Mouse (Mus musculus): Measurements from ENCODE around the gene Zkscan8. TPM values are rescaled to one million over a fixed set of nuclear protein-coding genes. Genes with fewer than 3 reads are reported as not detected.
"Not testable (repeated sequence)": the region's sequence is repeated elsewhere in the genome, so short reads cannot be mapped to it uniquely, and the experiment has no call there.

Zkscan8 gene
- polyA plus RNA-seq, 1 experiment from 2014 or later: 5.2 TPM

DNA sequence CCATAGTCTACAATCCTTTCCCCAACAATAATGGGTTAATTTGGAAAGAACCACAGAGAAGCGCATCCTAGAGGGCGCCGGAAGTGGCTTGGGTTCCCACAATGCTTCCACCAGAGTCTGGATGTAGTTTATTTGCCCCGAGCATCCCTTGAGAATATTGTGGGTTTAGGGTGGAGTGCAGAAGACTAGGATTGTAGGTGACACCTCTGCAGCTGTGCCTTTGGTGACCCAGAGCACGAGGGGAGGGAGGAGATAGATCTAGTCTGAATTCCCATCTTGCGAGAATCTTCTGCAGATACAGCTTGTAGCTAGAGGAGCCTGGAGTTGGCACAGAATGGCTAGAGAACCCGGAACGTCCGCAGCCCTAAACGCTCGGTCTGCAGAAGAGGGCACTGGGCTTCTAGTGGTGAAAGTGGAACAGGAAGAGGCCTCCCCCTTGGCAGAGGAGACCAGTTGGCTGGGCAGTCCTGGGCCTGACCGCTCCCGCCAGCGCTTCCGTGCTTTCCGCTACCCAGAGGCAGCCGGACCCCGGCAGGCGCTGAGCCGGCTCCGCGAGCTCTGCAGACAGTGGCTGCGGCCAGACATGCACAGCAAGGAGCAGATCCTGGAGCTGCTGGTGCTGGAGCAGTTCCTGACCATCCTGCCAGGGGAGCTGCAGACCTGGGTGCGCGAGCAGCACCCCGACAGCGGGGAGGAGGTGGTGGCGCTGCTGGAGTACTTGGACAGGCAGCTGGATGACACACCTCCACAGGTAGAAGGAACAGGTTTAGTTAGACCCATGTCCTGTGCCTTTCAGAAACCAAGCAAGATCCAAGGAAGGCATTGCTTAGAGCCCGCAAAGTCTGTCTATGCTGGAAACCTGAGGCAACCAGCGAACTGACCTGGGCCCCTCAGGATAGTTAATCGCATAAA, 51.9 kb downstream of the Zkscan8 start, which contains the start of the genes Zkscan4 and Gm10065:
Gene Zkscan4, plus strand, starts transcription at position 149 of the 912 bp plus-strand sequence.
Gene Gm10065, minus strand, starts transcription at position 683 of the 912 bp plus-strand sequence.
- H3K4me1 ChIP-seq: peaks cover 11% of the 10 kb centered on the region; the same call in 1 of the 2 replicates
- H3K27me3 ChIP-seq, H3K36me3 ChIP-seq, H3K9me3 ChIP-seq: not testable (repeated sequence)
- peak; percentile 62 for ATAC-seq (ENCODE audit: insufficient number of reproducible peaks, insufficient read depth, low FRiP score, low TSS enrichment, low read depth)
- H3K27ac ChIP-seq: peak within 1 kb of the TSS; percentile 77
- 2% methylated on average over 31 of the region's 31 CpGs for WGBS
- H3K4me2 ChIP-seq: peak within 1 kb of the TSS; percentile 66
- H3K4me3 ChIP-seq: peak within 1 kb of the TSS; percentile 61
- peak within 1 kb of the TSS; percentile 78 for H3K9ac ChIP-seq

DNA sequence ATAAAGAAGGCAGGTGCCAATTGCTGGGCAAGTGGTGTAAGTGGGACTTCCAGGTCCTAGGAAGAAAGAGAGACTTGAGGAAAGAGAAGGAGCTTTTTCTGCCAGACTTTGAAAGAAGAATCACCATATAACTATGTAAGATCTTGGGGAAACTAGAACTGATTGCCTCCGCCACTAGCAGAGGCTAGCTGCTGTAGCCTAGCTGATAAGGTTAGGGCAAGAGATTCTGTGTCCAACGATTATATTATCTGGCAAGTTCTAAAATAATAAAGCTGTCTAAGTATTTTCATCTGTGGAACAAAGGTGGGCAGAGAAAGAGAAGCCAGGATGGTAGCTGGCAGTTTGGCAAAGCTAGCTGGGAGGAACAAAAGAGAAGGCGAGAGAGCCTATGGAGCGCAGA, 58.5 kb downstream of the Zkscan8 start:
- Histone ChIP-seq H3K36me3 (no peaks in the 10 kb centered on the region), H3K27ac (no peak overlapping the region), H3K9ac (no peak overlapping the region), H3K9me3 (no peaks in the 10 kb centered on the region), H3K4me3 (no peak overlapping the region), H3K4me2 (no peak overlapping the region), H3K4me1 (no peaks in the 10 kb centered on the region), H3K27me3 (peaks cover 19% of the 10 kb centered on the region)
- ATAC-seq (ENCODE audit: insufficient number of reproducible peaks, insufficient read depth, low FRiP score, low TSS enrichment, low read depth): no peak
- WGBS: 29% methylated on average over 4 of the region's 4 CpGs

DNA sequence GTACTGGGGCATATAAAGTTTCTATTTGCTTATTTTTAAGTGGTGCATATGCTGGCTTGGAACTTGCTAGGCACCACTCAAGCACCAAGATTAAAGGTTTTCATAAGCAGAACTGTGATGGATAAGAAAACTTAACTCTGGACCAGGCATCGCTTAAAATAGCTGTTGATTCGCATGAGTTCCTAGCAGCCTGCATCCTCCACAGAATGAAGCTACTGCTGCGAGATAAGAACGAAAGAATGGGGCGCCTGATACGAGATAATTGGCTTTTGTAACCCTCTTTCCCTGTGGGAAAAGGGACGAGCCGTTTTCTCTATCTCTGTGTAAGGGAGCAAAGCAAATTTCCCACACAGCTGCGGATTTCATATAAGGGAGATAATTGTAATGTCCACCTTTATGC, 61.8 kb downstream of the Zkscan8 start:
- Histone ChIP-seq H3K9me3 (no peaks in the 10 kb centered on the region), H3K9ac (no peak overlapping the region), H3K4me3 (no peak overlapping the region), H3K27ac (no peak overlapping the region), H3K36me3 (no peaks in the 10 kb centered on the region), H3K4me2 (peak overlapping the region; percentile 93), H3K4me1 (no peaks in the 10 kb centered on the region), H3K27me3 (peaks cover 23% of the 10 kb centered on the region)
- WGBS: 26% methylated on average over 9 of the region's 9 CpGs
- ATAC-seq (ENCODE audit: insufficient number of reproducible peaks, insufficient read depth, low FRiP score, low TSS enrichment, low read depth): no peak

DNA sequence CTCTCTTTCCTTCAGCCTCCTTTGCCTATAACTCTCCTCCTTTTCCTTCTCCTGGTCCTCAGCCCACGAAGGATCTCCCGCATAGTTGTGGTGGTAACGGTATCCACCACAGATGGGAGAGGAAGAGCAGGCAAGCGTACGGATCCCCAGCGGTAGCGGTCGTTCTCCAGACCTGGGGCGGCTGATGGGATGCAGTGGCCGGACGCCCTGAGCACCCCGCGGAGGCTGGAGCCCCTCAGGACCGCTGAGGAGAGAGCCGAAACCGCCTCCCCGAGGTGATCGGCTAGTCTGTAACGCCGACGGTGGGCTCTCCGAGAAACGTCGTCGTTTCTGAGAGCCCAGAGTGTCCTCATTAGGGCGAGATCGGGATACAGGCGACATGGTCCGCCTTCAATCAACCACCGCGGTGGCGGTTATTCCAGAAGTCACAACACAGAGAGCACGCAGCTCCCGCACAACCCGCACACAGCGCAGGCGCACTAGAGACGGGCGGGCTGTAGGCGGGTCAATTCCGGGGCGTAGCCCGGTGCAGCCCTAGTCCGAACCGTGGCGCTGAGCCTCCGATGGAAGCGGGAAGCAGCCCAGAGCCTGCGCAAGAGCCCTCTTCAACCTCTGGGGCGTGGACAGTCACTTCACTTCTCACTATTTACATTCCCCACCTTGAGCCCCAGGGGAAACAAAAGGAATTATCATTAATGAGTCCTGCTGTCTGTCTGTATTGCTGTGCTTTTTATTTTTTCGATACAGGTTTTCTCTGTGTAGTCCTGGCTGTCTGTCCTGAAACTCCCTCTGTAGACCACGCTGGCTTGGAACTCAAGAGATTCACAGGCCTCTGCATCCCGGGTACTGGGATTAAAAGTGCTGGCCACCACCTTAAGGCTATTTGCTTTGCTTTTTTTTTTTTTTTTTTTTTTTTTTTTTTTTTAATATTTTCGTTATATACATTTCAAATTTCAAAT, 62.6 kb downstream of the Zkscan8 start, which contains the start of gene Nkapl:
Gene Nkapl, minus strand, starts transcription at position 449 of the 959 bp plus-strand sequence.
- Histone ChIP-seq H3K9ac (peak within 1 kb of the TSS; percentile 78), H3K27me3 (peaks cover 23% of the 10 kb centered on the region), H3K4me2 (peak within 1 kb of the TSS; percentile 93), H3K36me3 (no peaks in the 10 kb centered on the region), H3K4me3 (peak within 1 kb of the TSS; percentile 61), H3K9me3 (no peaks in the 10 kb centered on the region), H3K4me1 (no peaks in the 10 kb centered on the region), H3K27ac (no peak within 1 kb of the TSS)
- under 1% methylated on average over 54 of the region's 54 CpGs for WGBS
- ATAC-seq (ENCODE audit: insufficient number of reproducible peaks, insufficient read depth, low FRiP score, low TSS enrichment, low read depth): peak; percentile 94

DNA sequence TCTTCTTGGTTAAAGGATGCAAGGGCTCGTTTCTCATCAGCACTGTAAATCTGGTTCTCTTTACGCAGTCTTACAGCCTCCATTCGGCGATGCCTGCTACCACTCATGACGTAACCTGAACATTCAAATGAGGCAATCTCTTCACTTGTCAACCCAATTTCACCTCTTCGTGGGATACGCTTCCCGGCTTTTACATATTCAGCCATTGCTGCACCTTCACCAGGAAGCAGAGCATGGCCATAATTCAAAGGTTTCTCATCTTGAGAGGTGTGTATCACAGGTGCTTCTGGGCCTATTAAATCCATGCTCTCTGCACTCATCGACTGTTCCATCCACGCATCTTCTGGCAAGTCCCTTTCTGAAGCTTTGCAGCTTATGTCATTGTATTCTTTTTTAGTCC, 63.6 kb downstream of the Zkscan8 start:
- Histone ChIP-seq H3K4me1 (no peaks in the 10 kb centered on the region), H3K36me3 (no peaks in the 10 kb centered on the region), H3K4me2 (no peak overlapping the region), H3K27me3 (peaks cover 23% of the 10 kb centered on the region), H3K4me3 (no peak overlapping the region), H3K27ac (no peak overlapping the region), H3K9ac (no peak overlapping the region), H3K9me3 (0 out of 2 replicates have a peak, but pooled peaks cover 3% of the 10 kb centered on the region)
- no peak for ATAC-seq (ENCODE audit: insufficient number of reproducible peaks, insufficient read depth, low FRiP score, low TSS enrichment, low read depth)
- 85% methylated on average over 10 of the region's 10 CpGs for WGBS

Other genes with a start within 250 kb of the Zkscan8 start
- gene Gpx5, start 238.4 kb downstream of the Zkscan8 start, polyA plus RNA-seq (2015; fragmentation: Nextera tagmentation; extraction: Ambion mirVana): not detected in 2 replicates
- 0.38 and 0.39 TPM in 2 replicates for gene Gpx6, start 219.0 kb downstream of the Zkscan8 start, polyA plus RNA-seq (2015; fragmentation: Nextera tagmentation; extraction: Ambion mirVana)
- not detected in 2 replicates for gene Olfr1367, start 184.2 kb downstream of the Zkscan8 start, polyA plus RNA-seq (2015; fragmentation: Nextera tagmentation; extraction: Ambion mirVana)
- 12.8 and 13.6 TPM in 2 replicates for gene Zscan12, start 168.3 kb downstream of the Zkscan8 start, polyA plus RNA-seq (2015; fragmentation: Nextera tagmentation; extraction: Ambion mirVana)
- gene Zkscan3, start 128.4 kb downstream of the Zkscan8 start, polyA plus RNA-seq (2015; fragmentation: Nextera tagmentation; extraction: Ambion mirVana): 103 and 108 TPM in 2 replicates
- gene Pgbd1, start 90.1 kb downstream of the Zkscan8 start, polyA plus RNA-seq (2015; fragmentation: Nextera tagmentation; extraction: Ambion mirVana): 3.2 and 4.6 TPM in 2 replicates
- gene Zscan26, start 77.4 kb downstream of the Zkscan8 start, polyA plus RNA-seq (2015; fragmentation: Nextera tagmentation; extraction: Ambion mirVana): 36.7 and 40.2 TPM in 2 replicates
- gene Nkapl, start 62.6 kb downstream of the Zkscan8 start, polyA plus RNA-seq (2015; fragmentation: Nextera tagmentation; extraction: Ambion mirVana): 2.8 and 3.5 TPM in 2 replicates
- gene Zkscan4, start 52.2 kb downstream of the Zkscan8 start, polyA plus RNA-seq (2015; fragmentation: Nextera tagmentation; extraction: Ambion mirVana): 4.6 and 5.0 TPM in 2 replicates
- not detected in 2 replicates for gene Gm10065, start 51.7 kb downstream of the Zkscan8 start, polyA plus RNA-seq (2015; fragmentation: Nextera tagmentation; extraction: Ambion mirVana)
- 0.53 and 1.0 TPM in 2 replicates for gene AK157302, start 35.9 kb downstream of the Zkscan8 start, polyA plus RNA-seq (2015; fragmentation: Nextera tagmentation; extraction: Ambion mirVana)
- 5.3 and 15.9 TPM in 2 replicates for gene Gm11273, start 29.7 kb downstream of the Zkscan8 start, polyA plus RNA-seq (2015; fragmentation: Nextera tagmentation; extraction: Ambion mirVana)
- 0.17 and 0.36 TPM in 2 replicates for gene Olfr1366, start 11.7 kb upstream of the Zkscan8 start, polyA plus RNA-seq (2015; fragmentation: Nextera tagmentation; extraction: Ambion mirVana)
- gene Olfr1535, start 28.8 kb upstream of the Zkscan8 start, polyA plus RNA-seq (2015; fragmentation: Nextera tagmentation; extraction: Ambion mirVana): 0.08 TPM in 1 of 2 replicates, not detected in the other
- not detected in 2 replicates for gene Olfr1364, start 50.6 kb upstream of the Zkscan8 start, polyA plus RNA-seq (2015; fragmentation: Nextera tagmentation; extraction: Ambion mirVana)
- gene Olfr1362, start 82.9 kb upstream of the Zkscan8 start, polyA plus RNA-seq (2015; fragmentation: Nextera tagmentation; extraction: Ambion mirVana): not detected in 2 replicates
- 0.28 TPM in 1 of 2 replicates, not detected in the other for gene Olfr11, start 111.4 kb upstream of the Zkscan8 start, polyA plus RNA-seq (2015; fragmentation: Nextera tagmentation; extraction: Ambion mirVana)
- gene Olfr1361, start 132.3 kb upstream of the Zkscan8 start, polyA plus RNA-seq (2015; fragmentation: Nextera tagmentation; extraction: Ambion mirVana): 0.10 TPM in 1 of 2 replicates, not detected in the other
- not detected in 2 replicates for gene Olfr1360, start 146.3 kb upstream of the Zkscan8 start, polyA plus RNA-seq (2015; fragmentation: Nextera tagmentation; extraction: Ambion mirVana)
- not detected in 2 replicates for gene Olfr1359, start 167.0 kb upstream of the Zkscan8 start, polyA plus RNA-seq (2015; fragmentation: Nextera tagmentation; extraction: Ambion mirVana)
- gene Hist1h2bl, start 185.0 kb upstream of the Zkscan8 start, polyA plus RNA-seq (2015; fragmentation: Nextera tagmentation; extraction: Ambion mirVana): 2.1 and 5.2 TPM in 2 replicates
- gene Hist1h2ai, start 185.3 kb upstream of the Zkscan8 start, polyA plus RNA-seq (2015; fragmentation: Nextera tagmentation; extraction: Ambion mirVana): 48.1 and 52.2 TPM in 2 replicates
- gene Hist1h3h, start 186.5 kb upstream of the Zkscan8 start, polyA plus RNA-seq (2015; fragmentation: Nextera tagmentation; extraction: Ambion mirVana): 10.0 and 21.3 TPM in 2 replicates
- gene Hist1h2bm, start 190.9 kb upstream of the Zkscan8 start, polyA plus RNA-seq (2015; fragmentation: Nextera tagmentation; extraction: Ambion mirVana): 4.2 and 7.3 TPM in 2 replicates
- 1.0 and 2.2 TPM in 2 replicates for gene Hist1h4j, start 203.9 kb upstream of the Zkscan8 start, polyA plus RNA-seq (2015; fragmentation: Nextera tagmentation; extraction: Ambion mirVana)
- gene Hist1h4k, start 219.4 kb upstream of the Zkscan8 start, polyA plus RNA-seq (2015; fragmentation: Nextera tagmentation; extraction: Ambion mirVana): 3.0 and 6.7 TPM in 2 replicates
- 33.2 and 47.8 TPM in 2 replicates for gene Hist1h2ak, start 222.7 kb upstream of the Zkscan8 start, polyA plus RNA-seq (2015; fragmentation: Nextera tagmentation; extraction: Ambion mirVana)
- gene Hist1h2bn, start 223.0 kb upstream of the Zkscan8 start, polyA plus RNA-seq (2015; fragmentation: Nextera tagmentation; extraction: Ambion mirVana): 6.2 and 6.6 TPM in 2 replicates
- 30.2 and 32.9 TPM in 2 replicates for gene Hist1h1b, start 249.5 kb upstream of the Zkscan8 start, polyA plus RNA-seq (2015; fragmentation: Nextera tagmentation; extraction: Ambion mirVana)

Measured in embryonic facial prominence, embryonic 13.5 days (tissue).